Mouse (Mus musculus): Measurements from ENCODE around the gene Arhgap15.

DNA sequence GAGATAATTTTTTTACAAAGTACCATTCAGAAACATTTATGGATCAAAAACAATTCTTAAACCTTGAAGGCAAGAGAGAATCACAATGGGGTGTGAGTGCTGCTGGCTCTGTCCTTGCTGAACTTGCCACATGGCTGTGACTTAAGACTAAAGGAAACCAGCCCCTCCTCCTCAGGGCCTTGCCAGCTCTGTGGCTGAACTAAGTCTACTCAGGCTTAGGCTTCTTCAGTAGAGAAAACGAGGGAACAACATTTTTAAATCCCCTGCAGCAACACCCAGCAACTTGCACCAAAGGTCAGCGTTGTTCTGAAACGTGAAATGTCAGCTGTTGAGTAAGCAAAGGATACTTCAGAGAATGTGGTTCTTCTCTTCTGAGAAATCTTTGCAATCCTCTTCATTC is 417.2 kb downstream of the Arhgap15 start:
- TF ChIP-seq POLR2A (IDR thresholded peaks at IDR 0.05; ENCODE audit: low read depth, low read length): no peak
- TF ChIP-seq CTCF (IDR thresholded peaks at IDR 0.05; ENCODE audit: extremely low read depth, insufficient read depth, insufficient read length, insufficient replicate concordance): no peak
